Mouse (Mus musculus): Measurements from ENCODE around the gene Gsk3b. TPM values are rescaled to one million over a fixed set of nuclear protein-coding genes. Genes with fewer than 3 reads are reported as not detected.

Gsk3b gene
- polyA plus RNA-seq, 1 experiment from 2014 or later, result 138 TPM

- H3K9me3 ChIP-seq (replicated peaks; ENCODE audit: control insufficient read depth, low read length, poor library complexity, severe bottlenecking), result no peaks in the 10 kb centered on the region
- H3K4me2 ChIP-seq (ENCODE audit: low read length), result no peak overlapping the region
- H3K4me1 ChIP-seq (ENCODE audit: control insufficient read depth, insufficient read depth, low read length), result no peaks in the 10 kb centered on the region
- no peaks in the 10 kb centered on the region for H3K36me3 ChIP-seq (ENCODE audit: control insufficient read depth, insufficient read depth, low read length)
- H3K27me3 ChIP-seq (ENCODE audit: control insufficient read depth, insufficient read depth, low read depth, low read length), result no peaks in the 10 kb centered on the region
- no peak for ATAC-seq
- WGBS, result 95% methylated on average over 3 of the region's 3 CpGs
- H3K9ac ChIP-seq (ENCODE audit: low read depth, low read length), result no peak overlapping the region
- no peak overlapping the region for H3K27ac ChIP-seq (ENCODE audit: low read length)
- H3K4me3 ChIP-seq (ENCODE audit: low read depth, low read length), result no peak overlapping the region
These were observed 199.0 kb downstream of the Gsk3b start for GRCm38 (mm10) chr16:38287762-38288161.

DNA sequence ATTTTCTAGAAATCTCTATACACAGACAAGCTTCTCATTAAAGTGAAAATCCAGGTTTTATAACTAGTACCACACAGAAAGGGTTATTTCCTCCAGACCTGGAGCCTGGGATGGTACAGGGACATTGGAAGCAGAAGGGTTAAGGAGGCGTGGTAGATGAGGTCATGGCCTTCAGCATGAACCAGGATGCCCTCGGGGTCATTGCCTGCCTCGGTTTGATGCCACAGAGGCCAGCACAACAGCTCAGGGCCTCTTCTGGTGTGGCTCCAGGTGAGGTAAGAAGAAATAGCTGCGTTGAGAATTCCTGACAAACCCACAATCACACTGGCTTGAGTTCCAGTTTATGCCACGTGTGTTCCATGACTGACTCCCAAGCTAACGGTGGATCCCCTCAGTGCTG lies 200.1 kb downstream of the Gsk3b start:
- Histone ChIP-seq H3K9ac (ENCODE audit: low read depth, low read length) (no peak overlapping the region), H3K4me2 (ENCODE audit: low read length) (no peak overlapping the region)
- 50% methylated on average over 6 of the region's 6 CpGs for WGBS

DNA sequence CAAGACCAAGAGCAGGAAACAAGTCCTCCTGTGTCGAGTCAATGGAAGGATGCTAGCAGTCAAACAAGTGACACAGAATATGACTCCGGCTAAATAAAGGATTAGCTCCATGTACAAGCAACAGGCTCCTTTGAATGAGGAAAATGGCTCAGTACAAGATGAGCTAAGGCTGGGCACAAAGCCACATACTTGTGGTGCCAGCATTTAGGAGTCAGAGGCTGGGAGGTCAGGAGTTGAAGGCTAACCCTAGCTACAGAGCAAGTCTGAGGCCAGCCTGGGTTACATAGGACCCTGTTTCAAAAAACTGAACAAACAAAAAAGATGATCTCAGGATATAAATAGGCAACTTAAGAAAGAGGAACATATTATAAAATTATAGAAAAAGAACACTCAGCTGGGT lies 201.3 kb downstream of the Gsk3b start:
- ATAC-seq, result no peak
- Histone ChIP-seq H3K27ac (ENCODE audit: low read length) (no peak overlapping the region), H3K4me2 (ENCODE audit: low read length) (no peak overlapping the region), H3K4me1 (ENCODE audit: control insufficient read depth, insufficient read depth, low read length) (no peaks in the 10 kb centered on the region), H3K9ac (ENCODE audit: low read depth, low read length) (no peak overlapping the region), H3K27me3 (ENCODE audit: control insufficient read depth, insufficient read depth, low read depth, low read length) (no peaks in the 10 kb centered on the region), H3K36me3 (ENCODE audit: control insufficient read depth, insufficient read depth, low read length) (no peaks in the 10 kb centered on the region), H3K4me3 (ENCODE audit: low read depth, low read length) (no peak overlapping the region), H3K9me3 (replicated peaks; ENCODE audit: control insufficient read depth, low read length, poor library complexity, severe bottlenecking) (no peaks in the 10 kb centered on the region)
- WGBS, result 55% methylated on average over 2 of the region's 2 CpGs

More for the DNA sequence above, 200.1 kb downstream of the Gsk3b start:
- no peaks in the 10 kb centered on the region for H3K27me3 ChIP-seq (ENCODE audit: control insufficient read depth, insufficient read depth, low read depth, low read length)
- no peak overlapping the region for H3K4me3 ChIP-seq (ENCODE audit: low read depth, low read length)
- no peak overlapping the region for H3K27ac ChIP-seq (ENCODE audit: low read length)
- no peaks in the 10 kb centered on the region for H3K4me1 ChIP-seq (ENCODE audit: control insufficient read depth, insufficient read depth, low read length)
- ATAC-seq, result no peak
- H3K36me3 ChIP-seq (ENCODE audit: control insufficient read depth, insufficient read depth, low read length), result no peaks in the 10 kb centered on the region
- no peaks in the 10 kb centered on the region for H3K9me3 ChIP-seq (replicated peaks; ENCODE audit: control insufficient read depth, low read length, poor library complexity, severe bottlenecking)

GRCm38 (mm10) chr16:38294685-38295348 lies 206.0 kb downstream of the Gsk3b start, which contains the start of gene Nr1i2:
TSS of gene Nr1i2 (minus strand) at chr16:38294824.
- Histone ChIP-seq H3K27ac (ENCODE audit: low read length) (no peak within 1 kb of the TSS), H3K4me2 (ENCODE audit: low read length) (no peak within 1 kb of the TSS), H3K36me3 (ENCODE audit: control insufficient read depth, insufficient read depth, low read length) (no peaks in the 10 kb centered on the region), H3K27me3 (ENCODE audit: control insufficient read depth, insufficient read depth, low read depth, low read length) (no peaks in the 10 kb centered on the region), H3K4me1 (ENCODE audit: control insufficient read depth, insufficient read depth, low read length) (no peaks in the 10 kb centered on the region), H3K9me3 (replicated peaks; ENCODE audit: control insufficient read depth, low read length, poor library complexity, severe bottlenecking) (no peaks in the 10 kb centered on the region), H3K9ac (ENCODE audit: low read depth, low read length) (no peak within 1 kb of the TSS), H3K4me3 (ENCODE audit: low read depth, low read length) (no peak within 1 kb of the TSS)
- WGBS, result 73% methylated on average over 7 of the region's 7 CpGs
- ATAC-seq, result no peak

DNA sequence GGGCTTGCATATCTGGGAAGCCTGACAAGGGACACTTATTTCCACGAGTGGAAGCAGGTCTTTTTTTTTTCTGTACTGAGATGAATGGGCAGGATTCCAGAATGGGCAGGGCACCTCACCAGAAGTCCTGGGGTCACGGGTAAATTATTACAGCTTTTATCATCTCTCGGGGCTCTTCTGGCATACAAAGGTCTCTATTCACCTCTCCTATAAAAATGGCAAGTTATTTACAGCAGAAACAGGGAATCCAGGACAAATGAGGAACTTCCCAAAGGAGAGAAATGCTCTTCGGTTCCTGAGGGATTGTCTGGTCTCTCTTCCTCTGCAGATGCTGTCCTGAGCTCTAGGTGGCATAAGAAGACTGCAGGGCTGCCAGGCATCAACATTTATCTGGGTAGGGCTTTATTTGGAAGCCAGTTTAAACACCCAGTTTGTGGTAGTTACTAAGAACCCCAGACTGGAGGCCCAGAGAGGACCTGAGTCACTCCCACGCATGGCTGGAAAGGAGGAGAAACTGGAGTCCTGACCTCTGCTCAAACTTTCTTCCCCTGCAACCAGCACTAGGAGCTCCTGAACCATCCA lies 206.6 kb downstream of the Gsk3b start:
- no peak overlapping the region for H3K4me3 ChIP-seq (ENCODE audit: low read depth, low read length)
- H3K4me1 ChIP-seq (ENCODE audit: control insufficient read depth, insufficient read depth, low read length), result no peaks in the 10 kb centered on the region
- ATAC-seq, result no peak
- no peaks in the 10 kb centered on the region for H3K36me3 ChIP-seq (ENCODE audit: control insufficient read depth, insufficient read depth, low read length)
- no peak overlapping the region for H3K4me2 ChIP-seq (ENCODE audit: low read length)
- WGBS, result 65% methylated on average over 5 of the region's 5 CpGs
- H3K27me3 ChIP-seq (ENCODE audit: control insufficient read depth, insufficient read depth, low read depth, low read length), result no peaks in the 10 kb centered on the region
- no peaks in the 10 kb centered on the region for H3K9me3 ChIP-seq (replicated peaks; ENCODE audit: control insufficient read depth, low read length, poor library complexity, severe bottlenecking)
- H3K9ac ChIP-seq (ENCODE audit: low read depth, low read length), result no peak overlapping the region
- H3K27ac ChIP-seq (ENCODE audit: low read length), result no peak overlapping the region

Other genes starting within 250 kb of the Gsk3b start
- not detected in 2 replicates for gene Gm36028, start 227.9 kb upstream of the Gsk3b start, polyA plus RNA-seq (2015; fragmentation: Nextera tagmentation; extraction: Ambion mirVana)
- 41.5 and 41.7 TPM in 2 replicates for gene Lrrc58, start 220.6 kb upstream of the Gsk3b start, polyA plus RNA-seq (2015; fragmentation: Nextera tagmentation; extraction: Ambion mirVana)
- 5.1 and 5.8 TPM in 2 replicates for gene Gpr156, start 172.5 kb upstream of the Gsk3b start, polyA plus RNA-seq (2015; fragmentation: Nextera tagmentation; extraction: Ambion mirVana)
- gene Nr1i2, start 205.8 kb downstream of the Gsk3b start, polyA plus RNA-seq (2015; fragmentation: Nextera tagmentation; extraction: Ambion mirVana), result not detected in 2 replicates

Measured in midbrain, embryonic 16.5 days (tissue).